Mouse (Mus musculus) megakaryocyte, embryonic 14.5 days (primary cell): ENCODE results near the gene Olfr816.
"Not testable (repeated sequence)": the region's sequence is repeated elsewhere in the genome, so short reads cannot be mapped to it uniquely, and the experiment has no call there.

ENCODE experiments used
- FLI1 ChIP-seq: IDR thresholded peaks from 2 replicates; pipeline ENCODE4 v1.6.1; 2012; ENCODE audit warnings: low read length, inconsistent platforms, mixed read lengths
- GATA1 ChIP-seq: IDR thresholded peaks from 3 replicates; pipeline ENCODE4 v1.6.1; 2012; ENCODE audit warnings: mixed read lengths, low read length, inconsistent platforms, borderline replicate concordance

DNA sequence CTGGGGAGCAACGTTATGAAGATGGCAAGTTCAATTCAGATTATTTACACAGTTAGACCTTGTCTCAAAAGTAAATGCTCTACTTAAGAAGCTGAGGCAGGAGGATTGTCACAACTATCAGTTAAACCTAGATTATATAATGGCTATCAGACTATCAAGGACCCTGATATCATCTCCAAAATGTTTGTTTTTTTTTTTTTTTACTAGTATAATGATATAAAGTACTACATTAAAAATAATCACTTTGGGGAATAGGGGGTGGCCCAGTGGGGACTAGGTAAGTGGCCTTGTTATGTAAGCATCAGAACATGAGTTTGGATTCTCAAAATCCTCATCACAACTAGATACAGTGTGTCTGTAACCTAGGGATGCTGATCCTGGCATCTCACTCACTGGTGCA is 9.6 kb downstream of the Olfr816 start, which contains the start of gene Olfr815:
- not testable (repeated sequence) for TF ChIP-seq GATA1, FLI1
